36 mouse cellular contexts compared by ENCODE assay signal in the genomic region with DNA sequence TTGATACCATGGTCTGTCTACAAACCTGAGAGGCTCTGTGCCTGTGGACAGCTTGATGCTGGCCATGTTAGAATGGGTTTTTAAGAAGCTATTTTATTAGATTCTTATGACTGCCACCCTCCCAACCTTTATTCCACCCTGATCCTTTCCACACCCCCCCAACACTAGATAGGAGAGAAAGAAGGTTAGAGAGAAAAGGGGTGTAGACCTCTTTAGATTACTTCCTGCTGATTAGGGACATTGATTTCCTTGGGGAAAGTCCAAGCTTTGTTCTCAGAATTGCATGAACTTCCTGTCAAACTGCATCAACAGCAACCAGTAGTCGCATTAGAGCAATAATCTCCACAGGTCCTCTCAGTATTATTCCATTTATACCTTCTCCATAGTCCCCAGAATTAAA. TPM values are rescaled to one million over a fixed set of nuclear protein-coding genes. Genes with fewer than 3 reads are reported as not detected.
"Had no signal": no experiment of that assay in that cellular context is flagged by ENCODE, and none has a peak within 500 bp of the region (broad histone marks: within the 10 kb centered on the region; RNA-seq: fewer than 3 reads in every experiment).

No protein-coding gene starts in this region.

- H3K4me3 ChIP-seq: limb, embryonic 10.5 days; limb, embryonic 12.5 days; limb, embryonic 13.5 days; limb, embryonic 15.5 days; liver, embryonic 12.5 days; liver, embryonic 13.5 days; liver, embryonic 15.5 days; lung, embryonic 15.5 days; megakaryocyte, embryonic 14.5 days; midbrain, embryonic 10.5 days; midbrain, embryonic 12.5 days; midbrain, embryonic 13.5 days; midbrain, embryonic 15.5 days; myocyte; neural tube, embryonic 12.5 days had no signal

- H3K4me2 ChIP-seq: limb, embryonic 12.5 days; limb, embryonic 13.5 days; limb, embryonic 15.5 days; liver, embryonic 11.5 days; liver, embryonic 12.5 days; liver, embryonic 13.5 days; liver, embryonic 15.5 days; lung, embryonic 14.5 days; lung, embryonic 15.5 days; midbrain, embryonic 11.5 days; midbrain, embryonic 12.5 days; midbrain, embryonic 13.5 days; midbrain, embryonic 15.5 days; neural tube, embryonic 12.5 days had no signal

- H3K9ac ChIP-seq: limb, embryonic 12.5 days; limb, embryonic 13.5 days; limb, embryonic 15.5 days; liver, embryonic 12.5 days; liver, embryonic 13.5 days; liver, embryonic 14.5 days; liver, embryonic 15.5 days; liver, postnatal 0 days; lung, embryonic 14.5 days; lung, embryonic 15.5 days; midbrain, embryonic 12.5 days; midbrain, embryonic 13.5 days; midbrain, embryonic 15.5 days; neural tube, embryonic 12.5 days had no signal

- H3K27ac ChIP-seq: limb, embryonic 10.5 days; limb, embryonic 12.5 days; limb, embryonic 13.5 days; limb, embryonic 15.5 days; liver, embryonic 12.5 days; liver, embryonic 13.5 days; liver, embryonic 14.5 days; liver, embryonic 15.5 days; lung, embryonic 15.5 days; macrophage; midbrain, embryonic 10.5 days; midbrain, embryonic 12.5 days; midbrain, embryonic 13.5 days; midbrain, embryonic 15.5 days; neural tube, embryonic 12.5 days had no signal

- H3K27me3 ChIP-seq: limb, embryonic 12.5 days; limb, embryonic 13.5 days; limb, embryonic 15.5 days; liver, embryonic 15.5 days; lung, embryonic 15.5 days; midbrain, embryonic 12.5 days; midbrain, embryonic 13.5 days; midbrain, embryonic 15.5 days had no signal

- DNase-seq: left cerebral cortex, postnatal 4 days; liver, embryonic 13.5 days; liver, postnatal 0 days; lung, adult 18-20 months; lung, adult 2 months; lung, embryonic 14.5 days; lung, postnatal 10 days; lung, postnatal 14 days; lung, postnatal 36 days; lung, postnatal 4 days; midbrain, embryonic 14.5 days had no signal

- H3K9me3 ChIP-seq: limb, embryonic 10.5 days; limb, embryonic 12.5 days; limb, embryonic 13.5 days; limb, embryonic 15.5 days; liver, embryonic 12.5 days; liver, embryonic 13.5 days; liver, embryonic 15.5 days; lung, embryonic 15.5 days; megakaryocyte, embryonic 14.5 days; midbrain, embryonic 12.5 days; midbrain, embryonic 13.5 days; midbrain, embryonic 15.5 days; neural tube, embryonic 12.5 days had no signal

- H3K4me1 ChIP-seq: limb, embryonic 12.5 days; limb, embryonic 15.5 days; liver, embryonic 12.5 days; liver, embryonic 13.5 days; liver, embryonic 15.5 days; lung, embryonic 15.5 days; megakaryocyte, embryonic 14.5 days; midbrain, embryonic 12.5 days; midbrain, embryonic 15.5 days had no signal

- H3K36me3 ChIP-seq: limb, embryonic 10.5 days; limb, embryonic 12.5 days; limb, embryonic 13.5 days; limb, embryonic 15.5 days; liver, embryonic 12.5 days; liver, embryonic 13.5 days; liver, embryonic 15.5 days; lung, embryonic 15.5 days; midbrain, embryonic 10.5 days; midbrain, embryonic 12.5 days; midbrain, embryonic 13.5 days; midbrain, embryonic 15.5 days; neural tube, embryonic 12.5 days had no signal

- ATAC-seq: liver, embryonic 12.5 days; liver, postnatal 0 days; lung, postnatal 0 days; midbrain, embryonic 13.5 days; midbrain, embryonic 15.5 days; midbrain, embryonic 16.5 days had no signal

RNA-seq across cellular contexts. Expression of a gene that starts 57.4 kb away (rescaled TPM):
- total RNA-seq: left cerebral cortex, postnatal 10 days; liver, adult 2 months; midbrain, postnatal 0 days; monocyte, adult 5-6 weeks had no signal
- polyA plus RNA-seq: limb, embryonic 10.5 days; limb, embryonic 14.5 days; liver, adult 2 months; lung, embryonic 14.5 days; macrophage; midbrain, embryonic 11.5 days; midbrain, embryonic 12.5 days; midbrain, embryonic 13.5 days; midbrain, postnatal 0 days; neural tube, embryonic 12.5 days had no signal
